Mouse (Mus musculus) intestine, embryonic 15.5 days (tissue): Measurements from ENCODE around the gene Arl9. TPM values are rescaled to one million over a fixed set of nuclear protein-coding genes. Genes with fewer than 3 reads are reported as not detected.

ENCODE experiments used
- ATAC-seq: fragments of 200-750 bp; cut with Nextera tagmentation; 2 replicates; pipeline ENCODE4 v1.8.0; 2017; ENCODE audit warnings: moderate TSS enrichment, moderate library complexity
- H3K27ac ChIP-seq: fragments of 300-500 bp; sonication (generic); 2 replicates; pipeline ENCODE4 v1.5.1; 2015; ENCODE audit warnings: mild to moderate bottlenecking, inconsistent platforms
- H3K27me3 ChIP-seq: fragments of 300-500 bp; sonication (generic); replicated peaks from 2 replicates; pipeline ENCODE4 v1.6.1; 2015; ENCODE audit warnings: inconsistent platforms
- H3K36me3 ChIP-seq: fragments of 300-500 bp; sonication (generic); 2 replicates; pipeline ENCODE4 v1.6.1; 2015; ENCODE audit warnings: inconsistent platforms
- H3K4me1 ChIP-seq: fragments of 300-500 bp; sonication (generic); replicated peaks from 2 replicates; pipeline ENCODE4 v1.6.1; 2015; ENCODE audit warnings: inconsistent platforms
- H3K4me2 ChIP-seq: fragments of 300-500 bp; sonication (generic); replicated peaks from 2 replicates; pipeline ENCODE4 v1.6.1; 2015; ENCODE audit warnings: mild to moderate bottlenecking, inconsistent platforms
- H3K4me3 ChIP-seq: fragments of 300-500 bp; sonication (generic); replicated peaks from 2 replicates; pipeline ENCODE4 v1.5.1; 2015; ENCODE audit warnings: inconsistent platforms
- H3K9ac ChIP-seq: fragments of 300-500 bp; sonication (generic); 2 replicates; pipeline ENCODE4 v1.6.1; 2015; ENCODE audit warnings: inconsistent platforms
- H3K9me3 ChIP-seq: fragments of 300-500 bp; sonication (generic); 2 replicates; pipeline ENCODE4 v1.6.1; 2016; ENCODE audit warnings: inconsistent platforms
- WGBS: fragments of 180-500 bp; shearing (Covaris S2); methylation state at CpG from one replicate; pipeline ENCODE4 v1.1.7; 2015; 5-methylcytosine and 5-hydroxymethylcytosine counted together
- polyA plus RNA-seq: library from polyadenylated mRNA; unstranded; fragments of >200 nt; fragmentation: Nextera tagmentation; extraction: Ambion mirVana; gene quantifications from 2 replicates; pipeline ENCODE4 v1.2.1, GENCODE M21; 2015

The Arl9 gene
- polyA plus RNA-seq, 1 experiment from 2014 or later: 0.29 TPM

- peak overlapping the region; percentile 66 for H3K4me2 ChIP-seq
- no peaks in the 10 kb centered on the region for H3K9me3 ChIP-seq
- H3K27me3 ChIP-seq: no peaks in the 10 kb centered on the region
- peaks cover 5% of the 10 kb centered on the region; the same call in 1 of the 2 replicates for H3K4me1 ChIP-seq
- no peak overlapping the region for H3K27ac ChIP-seq
- 90% methylated on average over 8 of the region's 8 CpGs for WGBS
- H3K9ac ChIP-seq: no peak overlapping the region
- H3K36me3 ChIP-seq: peaks cover 9% of the 10 kb centered on the region
- peak overlapping the region; percentile 94 for H3K4me3 ChIP-seq
- ATAC-seq: no peak
Observed at GRCm38 (mm10) chr5:76975736-76976135, 28.1 kb upstream of the Arl9 start.

GRCm38 (mm10) chr5:76984015-76984414 lies 19.8 kb upstream of the Arl9 start:
- Histone ChIP-seq H3K4me1 (no peaks in the 10 kb centered on the region), H3K36me3 (peaks cover 39% of the 10 kb centered on the region), H3K9me3 (no peaks in the 10 kb centered on the region), H3K27me3 (no peaks in the 10 kb centered on the region), H3K9ac (no peak overlapping the region), H3K27ac (no peak overlapping the region), H3K4me3 (no peak overlapping the region), H3K4me2 (no peak overlapping the region)
- 93% methylated on average over 11 of the region's 11 CpGs for WGBS
- no peak for ATAC-seq

GRCm38 (mm10) chr5:76990789-76991188 lies 13.1 kb upstream of the Arl9 start:
- H3K27me3 ChIP-seq: no peaks in the 10 kb centered on the region
- no peak overlapping the region for H3K27ac ChIP-seq
- no peak for ATAC-seq
- H3K9ac ChIP-seq: no peak overlapping the region
- 94% methylated on average over 3 of the region's 3 CpGs for WGBS
- no peak overlapping the region for H3K4me2 ChIP-seq
- no peak overlapping the region for H3K4me3 ChIP-seq
- H3K36me3 ChIP-seq: peaks cover 28% of the 10 kb centered on the region
- H3K4me1 ChIP-seq: no peaks in the 10 kb centered on the region
- no peaks in the 10 kb centered on the region for H3K9me3 ChIP-seq

GRCm38 (mm10) chr5:76993174-76993814 lies 10.6 kb upstream of the Arl9 start:
- Histone ChIP-seq H3K9ac (no peak overlapping the region), H3K4me1 (no peaks in the 10 kb centered on the region), H3K36me3 (peaks cover 35% of the 10 kb centered on the region), H3K9me3 (no peaks in the 10 kb centered on the region), H3K27ac (no peak overlapping the region), H3K4me2 (no peak overlapping the region), H3K27me3 (no peaks in the 10 kb centered on the region), H3K4me3 (no peak overlapping the region)
- WGBS: 92% methylated on average over 5 of the region's 5 CpGs
- ATAC-seq: no peak

GRCm38 (mm10) chr5:76998416-76998815 lies 5.4 kb upstream of the Arl9 start:
- WGBS: 44% methylated on average over 5 of the region's 5 CpGs
- H3K27ac ChIP-seq: no peak overlapping the region
- H3K9me3 ChIP-seq: no peaks in the 10 kb centered on the region; the same call in 1 of the 2 replicates
- ATAC-seq: no peak
- no peaks in the 10 kb centered on the region for H3K27me3 ChIP-seq
- no peak overlapping the region for H3K4me3 ChIP-seq
- no peak overlapping the region for H3K4me2 ChIP-seq
- H3K9ac ChIP-seq: no peak overlapping the region
- H3K4me1 ChIP-seq: no peaks in the 10 kb centered on the region
- peaks cover 22% of the 10 kb centered on the region for H3K36me3 ChIP-seq

- Histone ChIP-seq H3K27me3 (no peaks in the 10 kb centered on the region), H3K9ac (no peak overlapping the region), H3K4me3 (no peak overlapping the region), H3K27ac (no peak overlapping the region), H3K9me3 (no peaks in the 10 kb centered on the region; the same call in 1 of the 2 replicates), H3K4me1 (no peaks in the 10 kb centered on the region), H3K36me3 (peaks cover 12% of the 10 kb centered on the region), H3K4me2 (no peak overlapping the region)
- 91% methylated on average over 17 of the region's 17 CpGs for WGBS
- no peak for ATAC-seq
Observed at GRCm38 (mm10) chr5:77001192-77001591, 2.7 kb upstream of the Arl9 start.

GRCm38 (mm10) chr5:77010352-77010751 lies 6.5 kb downstream of the Arl9 start:
- Histone ChIP-seq H3K36me3 (no peaks in the 10 kb centered on the region), H3K27ac (no peak overlapping the region)
- 90% methylated on average over 9 of the region's 9 CpGs for WGBS

GRCm38 (mm10) chr5:77011082-77011481 lies 7.2 kb downstream of the Arl9 start:
- no peaks in the 10 kb centered on the region for H3K27me3 ChIP-seq
- H3K36me3 ChIP-seq: no peaks in the 10 kb centered on the region
- no peaks in the 10 kb centered on the region for H3K9me3 ChIP-seq
- no peak overlapping the region for H3K4me3 ChIP-seq
- H3K4me2 ChIP-seq: no peak overlapping the region
- 69% methylated on average over 3 of the region's 3 CpGs for WGBS
- no peak overlapping the region for H3K9ac ChIP-seq
- H3K4me1 ChIP-seq: no peaks in the 10 kb centered on the region
- no peak overlapping the region for H3K27ac ChIP-seq
- no peak for ATAC-seq

More at GRCm38 (mm10) chr5:77010352-77010751, 6.5 kb downstream of the Arl9 start:
- no peaks in the 10 kb centered on the region for H3K9me3 ChIP-seq
- no peak for ATAC-seq
- no peaks in the 10 kb centered on the region for H3K27me3 ChIP-seq
- H3K9ac ChIP-seq: no peak overlapping the region
- no peak overlapping the region for H3K4me2 ChIP-seq
- no peaks in the 10 kb centered on the region for H3K4me1 ChIP-seq
- H3K4me3 ChIP-seq: no peak overlapping the region

GRCm38 (mm10) chr5:77013171-77013570 lies 9.3 kb downstream of the Arl9 start:
- H3K9me3 ChIP-seq: no peaks in the 10 kb centered on the region
- no peak for ATAC-seq
- H3K36me3 ChIP-seq: no peaks in the 10 kb centered on the region
- H3K9ac ChIP-seq: no peak overlapping the region
- H3K27me3 ChIP-seq: no peaks in the 10 kb centered on the region
- no peak overlapping the region for H3K4me3 ChIP-seq
- H3K4me1 ChIP-seq: no peaks in the 10 kb centered on the region
- WGBS: 62% methylated on average over 3 of the region's 3 CpGs
- no peak overlapping the region for H3K4me2 ChIP-seq
- no peak overlapping the region for H3K27ac ChIP-seq

- no peaks in the 10 kb centered on the region for H3K4me1 ChIP-seq
- H3K27ac ChIP-seq: no peak within 1 kb of the TSS
- H3K9me3 ChIP-seq: no peaks in the 10 kb centered on the region
- H3K27me3 ChIP-seq: no peaks in the 10 kb centered on the region
- WGBS: 14% methylated on average over 57 of the region's 57 CpGs
- H3K9ac ChIP-seq: peak within 1 kb of the TSS; percentile 21; the same call in 1 of the 2 replicates
- no peaks in the 10 kb centered on the region for H3K36me3 ChIP-seq
- H3K4me2 ChIP-seq: peak within 1 kb of the TSS; percentile 84
- peak; percentile 100 for ATAC-seq
- H3K4me3 ChIP-seq: peak within 1 kb of the TSS; percentile 50
Observed at GRCm38 (mm10) chr5:77015544-77016482, 12.0 kb downstream of the Arl9 start, which contains the start of gene Thegl. TSS of gene Thegl (plus strand) at chr5:77016023.

- Histone ChIP-seq H3K4me3 (no peak overlapping the region), H3K4me1 (no peaks in the 10 kb centered on the region), H3K9me3 (no peaks in the 10 kb centered on the region), H3K9ac (no peak overlapping the region), H3K27ac (no peak overlapping the region), H3K4me2 (no peak overlapping the region), H3K27me3 (no peaks in the 10 kb centered on the region), H3K36me3 (no peaks in the 10 kb centered on the region)
- WGBS: 55% methylated on average over 3 of the region's 3 CpGs
- ATAC-seq: no peak
Observed at GRCm38 (mm10) chr5:77028034-77028433, 24.2 kb downstream of the Arl9 start.

GRCm38 (mm10) chr5:77029735-77030134 lies 25.9 kb downstream of the Arl9 start:
- Histone ChIP-seq H3K4me1 (no peaks in the 10 kb centered on the region), H3K4me2 (no peak overlapping the region), H3K9ac (no peak overlapping the region), H3K27me3 (no peaks in the 10 kb centered on the region), H3K36me3 (no peaks in the 10 kb centered on the region), H3K9me3 (no peaks in the 10 kb centered on the region), H3K4me3 (no peak overlapping the region), H3K27ac (no peak overlapping the region)
- ATAC-seq: no peak
- WGBS: 81% methylated on average over 5 of the region's 5 CpGs
